Mouse (Mus musculus) erythroblast, embryonic 14.5 days (primary cell): Measurements from ENCODE around the gene Lrrfip1. TPM values are rescaled to one million over a fixed set of nuclear protein-coding genes. Genes with fewer than 3 reads are reported as not detected.

Source experiments
- H3K27me3 ChIP-seq: 2 replicates; pipeline ENCODE4 v1.6.1; 2012; ENCODE audit warnings: inconsistent platforms; ENCODE audit not compliant: control insufficient read depth
- H3K36me3 ChIP-seq: 2 replicates; pipeline ENCODE4 v1.6.1; 2012; ENCODE audit warnings: mild to moderate bottlenecking, inconsistent platforms; ENCODE audit not compliant: control insufficient read depth
- H3K4me1 ChIP-seq: 2 replicates; pipeline ENCODE4 v1.6.1; 2012; ENCODE audit warnings: inconsistent platforms; ENCODE audit not compliant: control insufficient read depth
- H3K4me3 ChIP-seq: replicated peaks from 2 replicates; pipeline ENCODE3; 2012; ENCODE audit warnings: moderate library complexity, mild to moderate bottlenecking, inconsistent platforms
- H3K9me3 ChIP-seq: 2 replicates; pipeline ENCODE4 v1.6.1; 2012; ENCODE audit warnings: low read length, inconsistent platforms, mixed read lengths; ENCODE audit not compliant: control insufficient read depth
- GATA1 ChIP-seq: IDR thresholded peaks from 2 replicates; pipeline ENCODE4 v1.6.1; 2012; ENCODE audit warnings: low read length, inconsistent platforms, mixed read lengths
- TAL1 ChIP-seq: IDR thresholded peaks from 3 replicates; pipeline ENCODE4 v1.6.1; 2012; ENCODE audit warnings: low read length, inconsistent platforms, mixed read lengths
- polyA plus RNA-seq: library from polyadenylated mRNA; stranded (reverse); fragments of >175 nt; gene quantifications from 2 replicates; pipeline ENCODE4 v1.2.3, GENCODE M21; 2012

The Lrrfip1 gene
- polyA plus RNA-seq, 1 experiment = 0.03 TPM

GRCm38 (mm10) chr1:91094001-91094400 is 95.5 kb downstream of the Lrrfip1 start:
- no peaks in the 10 kb centered on the region for H3K27me3 ChIP-seq
- no peaks in the 10 kb centered on the region for H3K36me3 ChIP-seq
- H3K9me3 ChIP-seq = no peaks in the 10 kb centered on the region
- H3K4me3 ChIP-seq = no peak overlapping the region
- TF ChIP-seq GATA1 (no peak), TAL1 (no peak)
- H3K4me1 ChIP-seq = no peaks in the 10 kb centered on the region

GRCm38 (mm10) chr1:91095258-91095657 is 96.7 kb downstream of the Lrrfip1 start:
- TF ChIP-seq TAL1 = no peak
- no peak for TF ChIP-seq GATA1
- Histone ChIP-seq H3K9me3 (no peaks in the 10 kb centered on the region), H3K36me3 (no peaks in the 10 kb centered on the region), H3K4me3 (no peak overlapping the region), H3K27me3 (no peaks in the 10 kb centered on the region), H3K4me1 (no peaks in the 10 kb centered on the region)

GRCm38 (mm10) chr1:91095853-91096252 is 97.3 kb downstream of the Lrrfip1 start:
- Histone ChIP-seq H3K9me3 (no peaks in the 10 kb centered on the region), H3K4me3 (no peak overlapping the region), H3K4me1 (no peaks in the 10 kb centered on the region), H3K27me3 (no peaks in the 10 kb centered on the region), H3K36me3 (no peaks in the 10 kb centered on the region)
- TF ChIP-seq TAL1 = no peak
- no peak for TF ChIP-seq GATA1

- no peaks in the 10 kb centered on the region for H3K4me1 ChIP-seq
These were observed 98.0 kb downstream of the Lrrfip1 start for GRCm38 (mm10) chr1:91096490-91096889.

GRCm38 (mm10) chr1:91097283-91097834 is 98.8 kb downstream of the Lrrfip1 start:
- no peaks in the 10 kb centered on the region for H3K9me3 ChIP-seq
- no peaks in the 10 kb centered on the region for H3K36me3 ChIP-seq
- no peak overlapping the region for H3K4me3 ChIP-seq
- no peak for TF ChIP-seq TAL1
- no peak for TF ChIP-seq GATA1
- H3K27me3 ChIP-seq = no peaks in the 10 kb centered on the region
- H3K4me1 ChIP-seq = no peaks in the 10 kb centered on the region

More at GRCm38 (mm10) chr1:91096490-91096889, 98.0 kb downstream of the Lrrfip1 start:
- TF ChIP-seq TAL1 (no peak), GATA1 (no peak)
- no peaks in the 10 kb centered on the region for H3K36me3 ChIP-seq
- H3K9me3 ChIP-seq = no peaks in the 10 kb centered on the region
- no peak overlapping the region for H3K4me3 ChIP-seq
- H3K27me3 ChIP-seq = no peaks in the 10 kb centered on the region

GRCm38 (mm10) chr1:91098887-91099286 is 100.3 kb downstream of the Lrrfip1 start:
- no peaks in the 10 kb centered on the region for H3K27me3 ChIP-seq
- no peaks in the 10 kb centered on the region for H3K4me1 ChIP-seq
- H3K36me3 ChIP-seq = no peaks in the 10 kb centered on the region; the same call in 1 of the 2 replicates
- TF ChIP-seq TAL1 (no peak), GATA1 (no peak)
- H3K4me3 ChIP-seq = no peak overlapping the region
- H3K9me3 ChIP-seq = no peaks in the 10 kb centered on the region

GRCm38 (mm10) chr1:91101709-91102440 is 103.3 kb downstream of the Lrrfip1 start:
- no peaks in the 10 kb centered on the region; the same call in 1 of the 2 replicates for H3K36me3 ChIP-seq
- H3K4me1 ChIP-seq = no peaks in the 10 kb centered on the region
- H3K4me3 ChIP-seq = no peak overlapping the region
- no peaks in the 10 kb centered on the region for H3K9me3 ChIP-seq
- H3K27me3 ChIP-seq = no peaks in the 10 kb centered on the region
- TF ChIP-seq TAL1 (no peak), GATA1 (no peak)

GRCm38 (mm10) chr1:91103366-91103983 is 104.9 kb downstream of the Lrrfip1 start:
- H3K4me1 ChIP-seq = no peaks in the 10 kb centered on the region
- no peak for TF ChIP-seq GATA1
- TF ChIP-seq TAL1 = no peak
- H3K4me3 ChIP-seq = no peak overlapping the region
- H3K36me3 ChIP-seq = no peaks in the 10 kb centered on the region; the same call in 1 of the 2 replicates
- no peaks in the 10 kb centered on the region for H3K9me3 ChIP-seq
- no peaks in the 10 kb centered on the region for H3K27me3 ChIP-seq

- no peaks in the 10 kb centered on the region for H3K9me3 ChIP-seq
- TF ChIP-seq TAL1 = no peak
- TF ChIP-seq GATA1 = no peak
- H3K36me3 ChIP-seq = no peaks in the 10 kb centered on the region; the same call in 1 of the 2 replicates
- no peaks in the 10 kb centered on the region for H3K4me1 ChIP-seq
- H3K27me3 ChIP-seq = no peaks in the 10 kb centered on the region
- H3K4me3 ChIP-seq = no peak overlapping the region
These were observed 109.0 kb downstream of the Lrrfip1 start for GRCm38 (mm10) chr1:91107548-91107947.
